Mouse (Mus musculus) liver, postnatal 0 days (tissue): ENCODE measurements around the gene Pprc1. TPM values are rescaled to one million over a fixed set of nuclear protein-coding genes. Genes with fewer than 3 reads are reported as not detected.
A peak's percentile ranks its signal among the peaks of the same experiment; 100 is the strongest.

ENCODE experiments used
- ATAC-seq: fragments of 200-750 bp; cut with Nextera tagmentation; 2 replicates; pipeline ENCODE4 v1.8.0; 2017; ENCODE audit warnings: mild to moderate bottlenecking, moderate library complexity
- DNase-seq: peaks from one replicate; pipeline ENCODE4 v3.0.0-alpha.2; 2016
- H3K27ac ChIP-seq: fragments of 300-500 bp; sonication (generic); 2 replicates; pipeline ENCODE4 v1.5.1; 2014; ENCODE audit warnings: antibody characterized with exemption, moderate library complexity, mild to moderate bottlenecking, low read depth
- H3K27me3 ChIP-seq: fragments of 300-500 bp; sonication (generic); 2 replicates; pipeline ENCODE4 v1.6.1; 2014; ENCODE audit warnings: low read length, control low read depth, mixed read lengths; ENCODE audit not compliant: insufficient read depth
- H3K36me3 ChIP-seq: fragments of 300-500 bp; sonication (generic); replicated peaks from 2 replicates; pipeline ENCODE4 v1.6.1; 2014; ENCODE audit warnings: mild to moderate bottlenecking, control low read depth, low read length, moderate library complexity, mixed read lengths; ENCODE audit not compliant: insufficient read depth
- H3K4me1 ChIP-seq: fragments of 300-500 bp; sonication (generic); 2 replicates; pipeline ENCODE4 v1.6.1; 2014; ENCODE audit warnings: antibody characterized with exemption, mild to moderate bottlenecking, control low read depth; ENCODE audit not compliant: insufficient read depth
- H3K4me2 ChIP-seq: fragments of 300-500 bp; sonication (generic); 2 replicates; pipeline ENCODE4 v1.6.1; 2014; ENCODE audit warnings: low read depth, mild to moderate bottlenecking, low read length, moderate library complexity, mixed read lengths
- H3K4me3 ChIP-seq: fragments of 300-500 bp; sonication (generic); 2 replicates; pipeline ENCODE4 v1.5.1; 2014; ENCODE audit warnings: low read depth, low read length
- H3K9ac ChIP-seq: fragments of 300-500 bp; sonication (generic); replicated peaks from 2 replicates; pipeline ENCODE4 v1.6.1; 2014; ENCODE audit warnings: mild to moderate bottlenecking, moderate library complexity
- H3K9me3 ChIP-seq: fragments of 300-500 bp; sonication (generic); 2 replicates; pipeline ENCODE4 v1.6.1; 2016; ENCODE audit warnings: mild to moderate bottlenecking, control low read depth, low read length, mixed read lengths
- CTCF ChIP-seq: sonication (generic); IDR thresholded peaks from 2 replicates; pipeline ENCODE4 v1.5.1; 2016; ENCODE audit warnings: antibody characterized with exemption, low read depth
- EP300 ChIP-seq: IDR thresholded peaks from 2 replicates; pipeline ENCODE4 v1.6.1; 2016; ENCODE audit warnings: antibody characterized with exemption, low read depth, mild to moderate bottlenecking
- WGBS: fragments of 180-500 bp; shearing (Covaris S2); extraction: QIAGEN DNeasy Blood & Tissue Kit; methylation state at CpG from one replicate; pipeline ENCODE4 v1.1.7; 2014; ENCODE audit not compliant: insufficient replicate concordance; 5-methylcytosine and 5-hydroxymethylcytosine counted together
- polyA plus RNA-seq: library from polyadenylated mRNA; unstranded; fragments of >200 nt; fragmentation: Nextera tagmentation; extraction: Ambion mirVana; gene quantifications from 2 replicates; pipeline ENCODE4 v1.2.1, GENCODE M21; 2015

Gene Pprc1
- polyA plus RNA-seq, 1 experiment from 2014 or later, result 7.7 TPM

GRCm38 (mm10) chr19:46078535-46078934, 33.8 kb downstream of the Pprc1 start:
- H3K4me1 ChIP-seq, result peaks cover 17% of the 10 kb centered on the region
- H3K4me3 ChIP-seq, result no peak overlapping the region
- no peaks in the 10 kb centered on the region for H3K9me3 ChIP-seq
- H3K9ac ChIP-seq, result no peak overlapping the region
- ATAC-seq (no peak), DNase-seq (no peak)
- 77% methylated on average over 3 of the region's 3 CpGs for WGBS
- no peak overlapping the region for H3K27ac ChIP-seq
- no peak for TF ChIP-seq EP300
- TF ChIP-seq CTCF, result no peak
- H3K36me3 ChIP-seq, result peaks cover 52% of the 10 kb centered on the region
- no peaks in the 10 kb centered on the region for H3K27me3 ChIP-seq
- no peak overlapping the region for H3K4me2 ChIP-seq

- TF ChIP-seq CTCF, result no peak
- Histone ChIP-seq H3K27ac (no peak overlapping the region), H3K36me3 (peaks cover 48% of the 10 kb centered on the region), H3K9ac (no peak overlapping the region), H3K27me3 (no peaks in the 10 kb centered on the region), H3K9me3 (no peaks in the 10 kb centered on the region), H3K4me1 (no peaks in the 10 kb centered on the region), H3K4me2 (no peak overlapping the region), H3K4me3 (no peak overlapping the region)
- WGBS, result 86% methylated on average over 8 of the region's 8 CpGs
- ATAC-seq (no peak), DNase-seq (no peak)
Observed at GRCm38 (mm10) chr19:46085185-46085584, 40.5 kb downstream of the Pprc1 start.

GRCm38 (mm10) chr19:46086337-46086736, 41.7 kb downstream of the Pprc1 start:
- Histone ChIP-seq H3K27me3 (no peaks in the 10 kb centered on the region), H3K4me2 (no peak overlapping the region), H3K4me3 (no peak overlapping the region), H3K4me1 (no peaks in the 10 kb centered on the region), H3K27ac (no peak overlapping the region), H3K36me3 (peaks cover 38% of the 10 kb centered on the region), H3K9me3 (no peaks in the 10 kb centered on the region), H3K9ac (no peak overlapping the region)
- 37% methylated on average over 3 of the region's 3 CpGs for WGBS
- peak; percentile 74 for DNase-seq
- no peak for TF ChIP-seq EP300
- TF ChIP-seq CTCF, result peak; percentile 86
- no peak for ATAC-seq

- no peak for TF ChIP-seq EP300
- TF ChIP-seq CTCF, result no peak
- WGBS, result 73% methylated on average over 7 of the region's 7 CpGs
- no peaks in the 10 kb centered on the region for H3K27me3 ChIP-seq
- DNase-seq (no peak), ATAC-seq (no peak)
- no peaks in the 10 kb centered on the region for H3K4me1 ChIP-seq
- H3K9me3 ChIP-seq, result no peaks in the 10 kb centered on the region
- peaks cover 23% of the 10 kb centered on the region for H3K36me3 ChIP-seq
- no peak overlapping the region for H3K4me2 ChIP-seq
- H3K27ac ChIP-seq, result no peak overlapping the region
- no peak overlapping the region for H3K4me3 ChIP-seq
- no peak overlapping the region for H3K9ac ChIP-seq
Observed at GRCm38 (mm10) chr19:46087871-46088270, 43.2 kb downstream of the Pprc1 start.

GRCm38 (mm10) chr19:46091641-46092040, 47.0 kb downstream of the Pprc1 start:
- H3K36me3 ChIP-seq, result no peaks in the 10 kb centered on the region
- no peak overlapping the region for H3K4me2 ChIP-seq
- no peak for DNase-seq
- H3K4me3 ChIP-seq, result no peak overlapping the region
- no peak overlapping the region for H3K27ac ChIP-seq
- H3K9ac ChIP-seq, result no peak overlapping the region
- no peaks in the 10 kb centered on the region for H3K27me3 ChIP-seq
- TF ChIP-seq CTCF (no peak), EP300 (no peak)
- WGBS, result 76% methylated on average over 4 of the region's 4 CpGs
- no peak for ATAC-seq
- H3K9me3 ChIP-seq, result no peaks in the 10 kb centered on the region
- no peaks in the 10 kb centered on the region for H3K4me1 ChIP-seq

- TF ChIP-seq EP300 (no peak), CTCF (no peak)
- DNase-seq, result no peak
- no peak overlapping the region for H3K4me2 ChIP-seq
- no peaks in the 10 kb centered on the region for H3K4me1 ChIP-seq
- no peaks in the 10 kb centered on the region for H3K36me3 ChIP-seq
- no peak overlapping the region for H3K4me3 ChIP-seq
- H3K27ac ChIP-seq, result no peak overlapping the region
- H3K9me3 ChIP-seq, result no peaks in the 10 kb centered on the region
- no peaks in the 10 kb centered on the region for H3K27me3 ChIP-seq
- H3K9ac ChIP-seq, result no peak overlapping the region
- 85% methylated on average over 2 of the region's 2 CpGs for WGBS
- ATAC-seq, result no peak
Observed at GRCm38 (mm10) chr19:46094144-46094543, 49.5 kb downstream of the Pprc1 start.

GRCm38 (mm10) chr19:46095291-46095690, 50.6 kb downstream of the Pprc1 start:
- DNase-seq (no peak), ATAC-seq (no peak)
- no peaks in the 10 kb centered on the region for H3K9me3 ChIP-seq
- no peak overlapping the region for H3K27ac ChIP-seq
- no peaks in the 10 kb centered on the region for H3K27me3 ChIP-seq
- H3K9ac ChIP-seq, result no peak overlapping the region
- no peak overlapping the region for H3K4me3 ChIP-seq
- 85% methylated on average over 4 of the region's 4 CpGs for WGBS
- no peak for TF ChIP-seq EP300
- no peak for TF ChIP-seq CTCF
- no peaks in the 10 kb centered on the region for H3K4me1 ChIP-seq
- H3K4me2 ChIP-seq, result no peak overlapping the region
- no peaks in the 10 kb centered on the region for H3K36me3 ChIP-seq
